Mouse (Mus musculus) stomach, embryonic 15.5 days (tissue): ENCODE results near the gene Gemin2. TPM values are rescaled to one million over a fixed set of nuclear protein-coding genes. Genes with fewer than 3 reads are reported as not detected.
"Not testable (repeated sequence)": the region's sequence is repeated elsewhere in the genome, so short reads cannot be mapped to it uniquely, and the experiment has no call there.

ENCODE experiments used
- ATAC-seq: fragments of 200-750 bp; cut with Nextera tagmentation; 2 replicates; pipeline ENCODE4 v1.8.0; 2017; ENCODE audit warnings: low read depth, moderate number of reproducible peaks, moderate TSS enrichment; ENCODE audit not compliant: insufficient read depth, low FRiP score
- H3K27ac ChIP-seq: fragments of 300-500 bp; sonication (generic); 2 replicates; pipeline ENCODE4 v1.5.1; 2015; ENCODE audit warnings: mild to moderate bottlenecking, inconsistent platforms
- H3K27me3 ChIP-seq: fragments of 300-500 bp; sonication (generic); replicated peaks from 2 replicates; pipeline ENCODE4 v1.6.1; 2015; ENCODE audit warnings: inconsistent platforms
- H3K36me3 ChIP-seq: fragments of 300-500 bp; sonication (generic); 2 replicates; pipeline ENCODE4 v1.6.1; 2015; ENCODE audit warnings: inconsistent platforms
- H3K4me1 ChIP-seq: fragments of 300-500 bp; sonication (generic); 2 replicates; pipeline ENCODE4 v1.6.1; 2015; ENCODE audit warnings: inconsistent platforms
- H3K4me2 ChIP-seq: fragments of 300-500 bp; sonication (generic); 2 replicates; pipeline ENCODE4 v1.6.1; 2015; ENCODE audit warnings: mild to moderate bottlenecking, inconsistent platforms
- H3K4me3 ChIP-seq: fragments of 300-500 bp; sonication (generic); replicated peaks from 2 replicates; pipeline ENCODE4 v1.5.1; 2015; ENCODE audit warnings: inconsistent platforms
- H3K9ac ChIP-seq: fragments of 300-500 bp; sonication (generic); 2 replicates; pipeline ENCODE4 v1.6.1; 2015; ENCODE audit warnings: inconsistent platforms
- H3K9me3 ChIP-seq: fragments of 300-500 bp; sonication (generic); 2 replicates; pipeline ENCODE4 v1.6.1; 2016; ENCODE audit warnings: inconsistent platforms
- WGBS: fragments of 180-500 bp; shearing (Covaris S2); methylation state at CpG from one replicate; pipeline ENCODE4 v1.1.7; 2015; 5-methylcytosine and 5-hydroxymethylcytosine counted together
- polyA plus RNA-seq: library from polyadenylated mRNA; unstranded; fragments of >200 nt; fragmentation: Nextera tagmentation; extraction: Ambion mirVana; gene quantifications from 2 replicates; pipeline ENCODE4 v1.2.1, GENCODE M21; 2015

Gemin2 gene
- 24.2 and 27.0 TPM in 2 replicates for polyA plus RNA-seq

DNA sequence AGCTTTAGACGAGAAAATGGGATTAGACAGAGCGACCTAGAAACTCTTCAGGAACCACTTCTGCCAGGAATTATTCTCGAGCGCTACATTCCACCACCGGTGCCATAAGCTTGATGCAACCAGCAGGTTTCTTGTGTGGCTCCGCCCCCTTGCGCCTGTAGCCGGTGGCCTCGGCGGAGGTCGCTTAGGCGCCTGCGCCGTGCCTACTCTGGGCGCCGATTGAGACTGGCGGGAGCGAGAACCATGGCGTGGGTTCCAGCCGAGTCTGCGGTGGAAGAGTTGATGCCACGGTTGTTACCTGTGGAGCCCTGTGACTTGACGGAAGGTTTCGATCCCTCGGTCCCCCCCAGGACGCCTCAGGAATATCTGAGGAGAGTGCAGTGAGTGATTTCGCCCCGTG is at the start of gene Gemin2:
Gemin2 (plus strand) TSS at position 160 of the 400 bp plus-strand sequence.
- WGBS, result under 1% methylated on average over 28 of the region's 28 CpGs
- H3K4me1 ChIP-seq, result peaks cover 10% of the 10 kb centered on the region; the same call in 1 of the 2 replicates
- peak within 1 kb of the TSS; percentile 76 for H3K4me3 ChIP-seq
- ATAC-seq, result peak; percentile 68
- peak within 1 kb of the TSS; percentile 45 for H3K9ac ChIP-seq
- peak within 1 kb of the TSS; percentile 85 for H3K27ac ChIP-seq
- peak within 1 kb of the TSS; percentile 85 for H3K4me2 ChIP-seq
- no peaks in the 10 kb centered on the region for H3K9me3 ChIP-seq
- no peaks in the 10 kb centered on the region for H3K27me3 ChIP-seq
- H3K36me3 ChIP-seq, result 0 out of 2 replicates have a peak, but pooled peaks cover 4% of the 10 kb centered on the region

DNA sequence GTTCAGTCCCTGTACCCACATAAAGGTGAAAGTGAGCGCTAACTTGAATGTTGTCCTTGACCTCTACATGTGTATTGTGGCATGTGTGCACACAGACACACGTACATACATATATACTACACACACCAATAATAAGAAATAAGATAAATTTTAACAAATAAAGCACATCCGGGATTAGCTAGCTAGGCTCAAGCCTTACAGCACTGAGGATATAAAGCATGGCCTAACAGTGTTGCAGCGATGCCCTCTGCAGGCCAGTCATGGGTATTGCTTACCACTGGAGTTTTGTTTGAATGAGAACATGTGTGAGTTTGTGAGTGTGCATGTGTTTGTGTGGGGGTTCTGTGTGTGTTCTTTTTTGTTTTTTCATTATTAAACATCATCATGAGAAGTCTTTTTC is 48.6 kb upstream of the Gemin2 start:
- Histone ChIP-seq H3K4me2 (no peak overlapping the region), H3K36me3 (peaks cover 36% of the 10 kb centered on the region), H3K27me3 (no peaks in the 10 kb centered on the region), H3K9ac (no peak overlapping the region), H3K4me3 (no peak overlapping the region), H3K27ac (no peak overlapping the region), H3K9me3 (no peaks in the 10 kb centered on the region), H3K4me1 (no peaks in the 10 kb centered on the region)
- 72% methylated on average over 4 of the region's 4 CpGs for WGBS
- ATAC-seq, result no peak

DNA sequence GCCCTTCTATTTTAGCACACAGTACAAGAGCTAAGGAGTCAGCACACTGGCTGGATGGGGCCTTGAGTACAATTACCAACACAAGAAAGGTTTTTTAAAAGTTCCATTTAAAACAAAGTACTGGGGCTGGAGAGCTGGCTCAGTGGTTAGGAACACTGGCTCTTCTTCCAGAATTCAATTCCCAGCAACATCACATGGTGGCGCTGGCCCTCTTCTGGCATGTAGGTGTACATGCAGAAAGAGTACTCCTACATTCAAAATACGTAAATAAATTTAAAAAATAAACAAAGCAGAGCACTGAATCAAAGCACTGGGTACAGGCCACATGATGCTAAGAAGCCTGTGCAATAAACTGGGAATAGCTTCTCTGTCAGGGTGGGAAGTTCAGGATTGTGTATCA is 36.2 kb upstream of the Gemin2 start:
- WGBS, result 77% methylated on average over 2 of the region's 2 CpGs
- Histone ChIP-seq H3K27ac (no peak overlapping the region), H3K4me2 (no peak overlapping the region), H3K27me3 (no peaks in the 10 kb centered on the region), H3K9me3 (no peaks in the 10 kb centered on the region), H3K4me1 (no peaks in the 10 kb centered on the region), H3K4me3 (no peak overlapping the region), H3K36me3 (peaks cover 20% of the 10 kb centered on the region), H3K9ac (no peak overlapping the region)
- no peak for ATAC-seq

DNA sequence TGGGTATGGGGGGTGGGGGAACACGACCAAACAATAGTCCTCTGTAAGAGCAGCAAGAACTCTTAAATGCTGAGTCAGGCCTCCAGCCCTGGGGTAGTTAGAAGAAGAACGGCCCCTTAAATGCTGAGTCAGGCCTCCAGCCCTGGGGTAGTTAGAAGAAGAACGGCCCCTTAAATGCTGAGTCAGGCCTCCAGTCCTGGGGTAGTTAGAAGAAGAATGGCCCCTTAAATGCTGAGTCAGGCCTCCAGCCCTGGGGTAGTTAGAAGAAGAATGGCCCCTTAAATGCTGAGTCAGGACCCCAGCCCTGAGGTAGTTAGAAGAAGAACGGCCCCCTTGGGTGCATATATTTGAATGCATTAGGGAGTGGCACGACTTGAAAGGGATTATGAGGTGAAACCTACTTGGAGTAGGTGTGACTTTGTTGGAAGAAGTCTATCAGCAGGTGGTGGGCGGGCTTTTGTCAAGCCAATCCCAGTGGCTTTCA is 32.0 kb upstream of the Gemin2 start:
- not testable (repeated sequence) for H3K4me2 ChIP-seq, H3K4me3 ChIP-seq, ATAC-seq, H3K4me1 ChIP-seq, H3K27ac ChIP-seq, H3K9me3 ChIP-seq, H3K27me3 ChIP-seq, H3K9ac ChIP-seq
- WGBS, result 67% methylated on average over 6 of the region's 6 CpGs
- peaks cover 20% of the 10 kb centered on the region for H3K36me3 ChIP-seq

DNA sequence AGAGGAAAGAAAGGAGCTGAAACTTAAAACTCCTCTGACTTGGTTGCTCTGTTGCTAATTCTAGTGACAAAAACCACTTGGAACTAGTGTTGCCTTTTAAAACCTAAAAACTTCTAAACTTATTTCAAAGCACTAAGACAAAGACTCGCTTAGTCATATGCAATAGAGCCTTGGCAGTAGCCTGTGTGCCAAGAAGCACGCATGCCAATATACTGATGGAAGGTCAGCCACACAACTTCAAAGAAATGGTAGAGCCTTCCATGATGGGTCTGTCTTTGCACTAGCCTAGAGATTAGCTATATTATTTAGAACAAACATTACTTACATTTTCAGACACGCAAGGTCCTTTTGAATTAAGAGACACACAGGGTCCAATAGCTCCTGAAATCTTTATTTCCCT is 27.4 kb upstream of the Gemin2 start:
- no peak overlapping the region for H3K4me2 ChIP-seq
- H3K27me3 ChIP-seq, result no peaks in the 10 kb centered on the region
- no peaks in the 10 kb centered on the region for H3K4me1 ChIP-seq
- H3K9ac ChIP-seq, result no peak overlapping the region
- H3K4me3 ChIP-seq, result no peak overlapping the region
- H3K27ac ChIP-seq, result no peak overlapping the region
- no peaks in the 10 kb centered on the region for H3K9me3 ChIP-seq
- 90% methylated on average over 3 of the region's 3 CpGs for WGBS
- H3K36me3 ChIP-seq, result peaks cover 18% of the 10 kb centered on the region; the same call in 1 of the 2 replicates
- ATAC-seq, result no peak

DNA sequence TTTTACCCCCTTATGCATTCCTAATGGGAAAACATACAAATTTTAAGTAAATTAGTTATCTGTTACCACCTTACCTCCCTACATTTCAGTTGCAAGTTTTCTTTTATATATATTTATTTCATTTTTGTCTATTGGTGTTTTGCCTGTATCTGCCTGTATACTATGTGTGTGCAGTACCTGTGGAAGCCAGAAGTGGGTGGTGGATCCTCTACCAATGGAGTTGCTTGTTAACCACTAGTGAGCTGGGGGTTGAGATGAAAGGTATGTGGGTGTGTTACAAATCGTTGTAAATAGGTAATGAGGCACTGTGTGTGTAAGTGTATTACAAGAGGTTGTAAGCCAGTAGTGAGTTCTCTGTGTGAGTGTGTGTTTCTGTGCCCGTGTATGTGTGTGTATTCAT is 2.7 kb upstream of the Gemin2 start:
- H3K36me3 ChIP-seq, result 0 out of 2 replicates have a peak, but pooled peaks cover 10% of the 10 kb centered on the region
- 54% methylated on average over 2 of the region's 2 CpGs for WGBS
- peak overlapping the region; percentile 76 for H3K4me3 ChIP-seq
- H3K27ac ChIP-seq, result no peak overlapping the region
- no peak for ATAC-seq
- peaks cover 10% of the 10 kb centered on the region; the same call in 1 of the 2 replicates for H3K4me1 ChIP-seq
- H3K4me2 ChIP-seq, result peak overlapping the region; percentile 58
- no peak overlapping the region for H3K9ac ChIP-seq
- H3K27me3 ChIP-seq, result no peaks in the 10 kb centered on the region
- H3K9me3 ChIP-seq, result no peaks in the 10 kb centered on the region

DNA sequence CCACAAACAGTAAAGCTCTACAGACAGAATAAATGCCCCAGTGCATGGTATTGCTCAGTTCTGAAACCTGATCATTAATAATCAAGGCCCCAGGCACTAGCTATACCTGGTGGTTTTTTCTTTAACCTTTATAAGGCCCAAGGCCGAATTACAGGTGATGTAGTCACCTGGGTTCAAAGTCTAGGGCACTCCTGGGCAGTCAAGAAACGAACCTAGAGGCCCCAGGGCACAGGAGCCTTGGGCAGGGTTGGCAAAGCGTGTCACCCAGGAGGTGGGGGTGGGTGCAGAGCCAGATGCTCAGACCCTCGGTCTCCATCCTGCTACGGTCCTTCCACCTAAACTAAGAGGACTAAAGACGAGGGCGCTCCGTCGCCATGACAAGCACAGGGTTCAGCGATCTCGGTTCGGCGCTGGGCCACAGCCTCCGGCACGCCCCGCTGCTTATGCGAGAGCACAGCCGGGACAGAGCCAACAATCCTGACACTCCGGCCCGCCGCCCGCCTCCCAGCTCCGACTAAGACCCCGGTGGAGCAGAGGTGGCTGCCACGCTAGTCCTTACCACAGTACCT is 1.8 kb upstream of the Gemin2 start:
- H3K4me2 ChIP-seq, result peak overlapping the region; percentile 58
- no peaks in the 10 kb centered on the region for H3K27me3 ChIP-seq
- H3K9me3 ChIP-seq, result no peaks in the 10 kb centered on the region
- peak overlapping the region; percentile 91 for H3K27ac ChIP-seq
- peak; percentile 67 for ATAC-seq
- WGBS, result under 1% methylated on average over 25 of the region's 25 CpGs
- H3K4me3 ChIP-seq, result peak overlapping the region; percentile 76
- peak overlapping the region; percentile 84 for H3K9ac ChIP-seq
- peaks cover 10% of the 10 kb centered on the region; the same call in 1 of the 2 replicates for H3K4me1 ChIP-seq
- 0 out of 2 replicates have a peak, but pooled peaks cover 4% of the 10 kb centered on the region for H3K36me3 ChIP-seq

DNA sequence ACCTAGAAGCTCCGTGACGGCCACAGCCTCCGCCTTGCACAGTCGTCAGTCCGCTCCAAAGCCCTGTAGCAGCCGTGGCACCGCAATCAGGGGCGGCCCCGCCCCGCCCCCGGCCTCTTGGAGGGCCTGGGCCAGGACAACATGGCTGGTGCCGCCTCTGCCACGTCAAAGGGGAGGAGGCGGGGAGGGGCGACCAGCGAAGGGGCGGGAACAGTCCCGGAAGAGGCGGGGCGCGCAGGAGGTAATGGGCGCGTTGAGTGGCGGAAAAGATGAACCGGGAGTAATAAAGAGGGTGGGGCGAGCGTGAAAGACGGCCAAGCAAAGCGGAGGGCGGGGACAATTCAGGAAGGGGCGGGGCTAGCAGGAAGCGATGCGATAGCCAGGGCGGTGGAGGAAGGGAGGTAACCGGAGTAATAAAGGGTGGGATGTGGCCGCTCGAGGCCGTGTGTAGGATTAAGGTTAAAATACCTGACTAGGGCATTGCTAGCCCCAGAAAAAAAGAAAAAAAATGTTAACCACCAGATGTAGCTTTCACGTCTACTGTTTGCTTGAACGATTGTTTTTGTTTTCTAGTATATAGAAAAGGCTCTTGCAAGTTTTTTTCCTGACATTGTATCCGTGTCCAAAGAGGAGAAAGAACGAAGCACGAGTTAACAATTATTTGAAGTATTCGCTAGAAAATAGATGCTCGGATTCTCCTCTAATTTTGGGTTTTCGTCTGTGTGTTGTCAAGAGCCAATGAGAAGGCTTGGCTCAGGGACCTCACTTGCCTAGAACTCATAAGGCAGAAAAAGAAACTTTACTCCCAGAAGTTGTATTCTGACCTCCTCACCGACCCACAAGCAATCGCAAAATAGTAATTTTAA is 1.1 kb upstream of the Gemin2 start, which contains the start of gene Sec23a:
Sec23a (minus strand) TSS at position 174 of the 866 bp plus-strand sequence.
- WGBS, result 1% methylated on average over 47 of the region's 48 CpGs
- peaks cover 10% of the 10 kb centered on the region; the same call in 1 of the 2 replicates for H3K4me1 ChIP-seq
- H3K36me3 ChIP-seq, result no peaks in the 10 kb centered on the region
- peak within 1 kb of the TSS; percentile 91 for H3K27ac ChIP-seq
- peak within 1 kb of the TSS; percentile 76 for H3K4me3 ChIP-seq
- peak; percentile 96 for ATAC-seq
- H3K9ac ChIP-seq, result peak within 1 kb of the TSS; percentile 84
- no peaks in the 10 kb centered on the region for H3K27me3 ChIP-seq
- H3K4me2 ChIP-seq, result peak within 1 kb of the TSS; percentile 85
- no peaks in the 10 kb centered on the region for H3K9me3 ChIP-seq

DNA sequence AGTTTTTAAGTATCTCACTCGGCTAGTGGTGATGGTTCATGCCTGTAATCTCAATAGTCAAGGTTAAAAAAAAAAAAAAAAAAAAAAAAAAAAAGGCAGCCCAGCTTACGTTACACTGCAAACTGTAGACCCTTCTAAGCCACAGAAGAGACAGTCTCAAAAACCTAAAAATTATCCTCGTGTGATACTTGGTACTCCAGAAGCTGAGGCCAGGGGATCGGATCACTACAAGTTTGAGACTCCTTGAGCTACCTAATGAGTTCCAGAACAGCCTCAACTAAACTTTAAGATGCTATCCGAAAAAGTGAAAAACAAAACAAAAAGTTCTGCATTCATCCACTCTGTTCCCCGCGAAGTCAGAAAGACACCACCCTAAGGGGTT is 492 bp upstream of the Gemin2 start:
- 2% methylated on average over 7 of the region's 7 CpGs for WGBS
- H3K4me1 ChIP-seq, result peaks cover 10% of the 10 kb centered on the region; the same call in 1 of the 2 replicates
- no peaks in the 10 kb centered on the region for H3K27me3 ChIP-seq
- no peaks in the 10 kb centered on the region for H3K9me3 ChIP-seq
- H3K27ac ChIP-seq, result peak overlapping the region; percentile 85
- H3K9ac ChIP-seq, result peak overlapping the region; percentile 45
- H3K36me3 ChIP-seq, result no peaks in the 10 kb centered on the region
- H3K4me2 ChIP-seq, result peak overlapping the region; percentile 85
- ATAC-seq, result no peak
- H3K4me3 ChIP-seq, result peak overlapping the region; percentile 76

DNA sequence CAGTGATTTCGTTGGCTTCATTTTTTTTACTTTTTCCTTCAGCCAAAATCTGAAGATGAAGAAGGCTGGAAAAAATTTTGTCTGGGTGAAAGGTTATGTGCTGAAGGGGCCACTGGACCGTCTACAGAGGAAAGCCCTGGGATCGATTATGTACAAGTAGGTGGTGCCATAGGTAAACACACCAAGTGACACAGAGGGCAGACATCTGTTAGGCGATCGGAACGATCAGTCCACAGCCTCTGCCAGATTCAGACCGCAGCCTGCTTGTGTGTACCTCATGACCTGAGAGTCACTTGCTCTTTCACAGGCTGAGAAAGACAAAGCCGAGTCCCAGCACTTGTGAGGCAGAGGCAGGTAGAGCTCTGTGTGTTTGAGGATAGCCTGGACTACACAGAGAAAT is 4.8 kb downstream of the Gemin2 start:
- Histone ChIP-seq H3K27me3 (no peaks in the 10 kb centered on the region), H3K9me3 (no peaks in the 10 kb centered on the region), H3K36me3 (peaks cover 22% of the 10 kb centered on the region), H3K27ac (no peak overlapping the region), H3K4me2 (no peak overlapping the region), H3K9ac (no peak overlapping the region), H3K4me3 (no peak overlapping the region), H3K4me1 (no peaks in the 10 kb centered on the region)
- WGBS, result 78% methylated on average over 8 of the region's 8 CpGs
- ATAC-seq, result no peak

DNA sequence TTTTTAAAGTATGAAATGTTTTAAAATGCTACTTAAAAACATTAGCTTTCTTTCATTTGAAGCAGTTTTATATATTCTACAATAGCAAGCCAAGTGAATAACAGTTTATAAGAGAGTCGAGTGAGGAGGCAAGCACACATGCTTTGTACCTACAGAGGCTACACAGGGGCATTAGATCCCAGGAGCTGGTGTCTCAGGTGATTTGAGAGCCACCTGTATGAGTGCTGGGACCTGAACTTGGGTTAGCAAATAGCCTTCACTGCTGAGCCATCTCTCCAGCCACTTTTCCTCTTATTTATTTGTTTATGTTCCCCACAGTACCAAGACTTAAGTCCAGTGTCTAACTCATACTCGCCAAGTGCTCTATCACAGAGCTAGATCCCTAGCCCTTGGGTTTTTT is 6.7 kb downstream of the Gemin2 start:
- Histone ChIP-seq H3K27me3 (no peaks in the 10 kb centered on the region), H3K27ac (no peak overlapping the region), H3K9ac (no peak overlapping the region), H3K4me1 (no peaks in the 10 kb centered on the region), H3K36me3 (peaks cover 22% of the 10 kb centered on the region), H3K4me3 (no peak overlapping the region), H3K4me2 (no peak overlapping the region), H3K9me3 (no peaks in the 10 kb centered on the region)
- ATAC-seq, result no peak
- WGBS, result 86% methylated on average over 2 of the region's 2 CpGs

DNA sequence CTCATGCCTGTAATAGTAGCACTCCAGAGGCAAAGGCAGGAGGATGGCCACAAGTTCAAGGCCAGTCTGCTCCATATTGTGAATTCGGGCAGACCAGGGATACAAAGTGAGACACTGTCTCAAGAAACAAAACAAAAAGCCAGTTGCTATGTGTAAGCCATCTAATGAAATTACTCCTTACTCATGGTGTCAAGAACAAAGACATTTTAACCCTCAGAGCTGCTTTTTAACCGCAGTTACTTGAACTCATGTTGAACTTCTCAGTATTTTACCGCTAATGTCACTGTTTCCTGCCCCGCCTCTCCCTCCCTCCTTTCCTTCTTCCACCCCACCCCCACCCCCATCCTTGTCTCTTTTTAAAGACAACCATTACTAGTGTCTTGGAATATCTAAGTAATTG is 8.1 kb downstream of the Gemin2 start:
- Histone ChIP-seq H3K36me3 (peaks cover 25% of the 10 kb centered on the region), H3K27me3 (no peaks in the 10 kb centered on the region), H3K27ac (no peak overlapping the region), H3K4me3 (no peak overlapping the region), H3K4me1 (no peaks in the 10 kb centered on the region), H3K9ac (no peak overlapping the region), H3K9me3 (no peaks in the 10 kb centered on the region), H3K4me2 (no peak overlapping the region)
- ATAC-seq, result no peak
- 84% methylated on average over 4 of the region's 4 CpGs for WGBS
